8 mouse cellular contexts compared by ENCODE assay signal in genomic region chr4:136742677-136743076, GRCm38 (mm10).
DNase-seq lines count a peak whose midpoint lies in the region; ATAC-seq and TF ChIP-seq lines count a peak whose summit lies in the region.
"Had no signal": no experiment of that assay in that cellular context is flagged by ENCODE, and none has a peak within 500 bp of the region (broad histone marks: within the 10 kb centered on the region; RNA-seq: fewer than 3 reads in every experiment).

No protein-coding gene starts in this region.

- no peak overlapping the region for H3K4me2 ChIP-seq in heart, postnatal 0 days (ENCODE audit: low read depth, low read length)
- no peak overlapping the region for H3K4me2 ChIP-seq in kidney, postnatal 0 days (ENCODE audit: low read length)
- no peak overlapping the region for H3K4me2 ChIP-seq in midbrain, embryonic 15.5 days

- peak; percentile 82 for ATAC-seq in heart, postnatal 0 days (ENCODE audit: insufficient read depth, low read depth)
- peak; percentile 78 for ATAC-seq in kidney, postnatal 0 days (replicated peaks; ENCODE audit: low FRiP score, low read depth)
- ATAC-seq in midbrain, embryonic 15.5 days (replicated peaks): peak; percentile 31

- peaks cover 7% of the 10 kb centered on the region for H3K27me3 ChIP-seq in heart, postnatal 0 days (ENCODE audit: control insufficient read depth, insufficient read depth, low read length)
- H3K27me3 ChIP-seq in kidney, postnatal 0 days (ENCODE audit: insufficient read depth, low read length): no peaks in the 10 kb centered on the region
- no peaks in the 10 kb centered on the region for H3K27me3 ChIP-seq in midbrain, embryonic 15.5 days (replicated peaks)

- TF ChIP-seq CTCF in heart, postnatal 0 days (IDR thresholded peaks at IDR 0.05; ENCODE audit: low read depth): no peak
- no peak; the same call in 1 of the 2 replicates for TF ChIP-seq CTCF in kidney, postnatal 0 days (IDR thresholded peaks at IDR 0.05; ENCODE audit: low read depth)

- H3K27ac ChIP-seq in heart, postnatal 0 days (ENCODE audit: low read depth): peak overlapping the region; percentile 62
- H3K27ac ChIP-seq in kidney, postnatal 0 days: peak overlapping the region; percentile 68
- H3K27ac ChIP-seq in midbrain, embryonic 15.5 days: peak overlapping the region; percentile 69
- H3K27ac ChIP-seq: macrophage had no signal

- TF ChIP-seq EP300 in heart, postnatal 0 days (IDR thresholded peaks at IDR 0.05; ENCODE audit: low read depth): no peak

- no peak overlapping the region for H3K9ac ChIP-seq in heart, postnatal 0 days (replicated peaks; ENCODE audit: low read depth, low read length)
- no peak overlapping the region for H3K9ac ChIP-seq in kidney, postnatal 0 days (ENCODE audit: low read depth, low read length)
- no peak overlapping the region for H3K9ac ChIP-seq in midbrain, embryonic 15.5 days

- WGBS in heart, postnatal 0 days: 6% methylated on average over 5 of the region's 5 CpGs
- WGBS in kidney, postnatal 0 days: 5% methylated on average over 5 of the region's 5 CpGs
- WGBS in midbrain, embryonic 15.5 days: 4% methylated on average over 5 of the region's 5 CpGs

- H3K4me1 ChIP-seq in heart, postnatal 0 days (ENCODE audit: control insufficient read depth, insufficient read depth): peaks cover 22% of the 10 kb centered on the region
- peaks cover 20% of the 10 kb centered on the region; the same call in 1 of the 2 replicates for H3K4me1 ChIP-seq in kidney, postnatal 0 days (replicated peaks; ENCODE audit: insufficient read depth, low read length)
- H3K4me1 ChIP-seq in midbrain, embryonic 15.5 days: peaks cover 66% of the 10 kb centered on the region

- H3K36me3 ChIP-seq in heart, postnatal 0 days (replicated peaks; ENCODE audit: control insufficient read depth, insufficient read depth, low read length): no peaks in the 10 kb centered on the region
- no peaks in the 10 kb centered on the region for H3K36me3 ChIP-seq in kidney, postnatal 0 days (ENCODE audit: insufficient read depth, low read length)
- no peaks in the 10 kb centered on the region for H3K36me3 ChIP-seq in midbrain, embryonic 15.5 days (replicated peaks)

- DNase-seq in adrenal gland, postnatal 25 days: peak; percentile 67
- peak; percentile 48 to 70 for DNase-seq in cerebellum, postnatal 25 days
- DNase-seq in heart, postnatal 0 days (ENCODE audit: low spot score): peak; percentile 73
- peak; percentile 61 for DNase-seq in kidney, postnatal 0 days (ENCODE audit: low spot score)
- no peak for DNase-seq in frontal cortex, adult 2 months (ENCODE audit: extremely low spot score in 1 of 2, low spot score in 1 of 2)
- DNase-seq in left cerebral cortex, adult 9 months (ENCODE audit: low spot score in 2 of 2): no peak

- H3K9me3 ChIP-seq in heart, postnatal 0 days (replicated peaks; ENCODE audit: control insufficient read depth, low read length): no peaks in the 10 kb centered on the region
- H3K9me3 ChIP-seq in kidney, postnatal 0 days (replicated peaks; ENCODE audit: low read length): no peaks in the 10 kb centered on the region
- H3K9me3 ChIP-seq in midbrain, embryonic 15.5 days: no peaks in the 10 kb centered on the region

- no peak overlapping the region for H3K4me3 ChIP-seq in heart, postnatal 0 days (ENCODE audit: low read depth, low read length)
- H3K4me3 ChIP-seq in kidney, postnatal 0 days (replicated peaks; ENCODE audit: low read depth, low read length): no peak overlapping the region
- H3K4me3 ChIP-seq in midbrain, embryonic 15.5 days: no peak overlapping the region

Comparison
In these comparisons a context has a peak if more than half of its experiments do, and no peak if none do; other contexts are left out.
1. DNase-seq: peak in adrenal gland, postnatal 25 days (single experiment), cerebellum, postnatal 25 days (2 of 2), heart, postnatal 0 days (single experiment) and kidney, postnatal 0 days (single experiment); none in frontal cortex, adult 2 months (0 of 2) and left cerebral cortex, adult 9 months (0 of 2).
2. ATAC-seq: peak in every context shown above with its lines; median percentile 82 in heart, postnatal 0 days; 78 in kidney, postnatal 0 days; 31 in midbrain, embryonic 15.5 days.
3. Peak in every context shown above with its lines, with median percentiles within 50 percentile points of each other: H3K27ac ChIP-seq.